Mouse (Mus musculus) 416B (cell line): Measurements from ENCODE around the gene Vmn1r29.
"Not testable (repeated sequence)": the region's sequence is repeated elsewhere in the genome, so short reads cannot be mapped to it uniquely, and the experiment has no call there.

ENCODE experiments used
- DNase-seq: peaks from one replicate; pipeline ENCODE4 v3.0.0; 2011; ENCODE audit warnings: low read depth

The Vmn1r29 gene

DNA sequence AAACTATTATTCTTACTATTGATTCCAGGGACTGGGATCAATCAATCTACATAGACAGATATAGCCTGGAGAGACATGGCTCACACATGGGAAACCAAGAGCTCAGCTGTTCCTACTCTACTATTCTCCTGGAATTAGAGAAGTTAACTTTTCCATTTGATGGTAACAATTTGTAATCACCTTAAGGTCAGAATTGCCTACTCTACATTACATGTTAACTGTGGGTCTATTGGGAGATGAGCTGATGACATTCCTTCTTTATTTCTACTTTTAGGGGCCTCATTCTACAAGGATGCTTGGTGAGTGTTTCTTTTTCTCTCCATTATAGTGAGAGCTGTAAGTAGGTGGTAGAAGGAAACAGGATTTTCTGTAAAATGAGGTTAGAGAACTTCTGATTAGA, at the start of gene Vmn1r29:
Gene Vmn1r29, plus strand, starts transcription at position 301 of the 400 bp plus-strand sequence.
- no peak for DNase-seq

DNA sequence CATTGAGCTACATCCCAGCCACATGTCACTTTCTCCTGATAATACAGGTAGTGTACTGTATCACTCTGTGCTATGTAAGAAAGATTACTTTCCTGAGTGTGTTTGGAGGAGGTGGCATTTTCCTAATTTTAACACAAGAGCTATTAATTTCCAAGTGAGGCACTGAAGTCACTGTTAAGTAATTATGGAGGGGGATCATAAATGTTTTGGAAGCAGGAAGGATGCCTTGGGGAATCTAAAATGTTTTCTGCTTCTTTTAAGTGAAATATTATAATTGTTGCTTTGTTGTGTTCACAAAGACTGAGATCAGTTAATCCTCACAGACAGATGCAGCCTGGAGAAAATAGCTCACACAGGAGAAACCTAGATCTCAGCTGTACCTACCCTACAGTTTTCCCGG, 39.6 kb upstream of the Vmn1r29 start, which contains the start of gene Vmn1r28:
Gene Vmn1r28, plus strand, starts transcription at position 301 of the 400 bp plus-strand sequence.
- no peak for DNase-seq

DNA sequence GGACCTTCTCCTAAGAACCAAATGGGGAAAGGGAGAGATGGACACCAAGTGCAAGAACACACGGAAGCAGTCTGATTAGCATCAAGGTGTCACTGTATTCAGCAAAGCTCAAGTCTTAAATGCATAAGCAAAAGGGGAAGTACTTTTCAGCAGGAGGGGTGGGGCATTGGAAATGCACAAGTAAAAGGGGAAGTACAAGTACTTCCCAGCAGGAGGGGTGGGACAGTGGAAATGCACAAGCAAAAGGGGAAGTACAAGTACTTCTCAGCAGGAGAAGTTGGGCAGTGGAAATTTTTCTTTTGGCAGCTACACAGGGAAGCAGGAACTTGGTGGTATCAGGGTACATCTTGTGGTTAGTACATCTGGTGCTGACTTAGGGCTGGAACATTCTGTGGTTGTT, 21.7 kb upstream of the Vmn1r29 start:
- DNase-seq, result peak; percentile 67

DNA sequence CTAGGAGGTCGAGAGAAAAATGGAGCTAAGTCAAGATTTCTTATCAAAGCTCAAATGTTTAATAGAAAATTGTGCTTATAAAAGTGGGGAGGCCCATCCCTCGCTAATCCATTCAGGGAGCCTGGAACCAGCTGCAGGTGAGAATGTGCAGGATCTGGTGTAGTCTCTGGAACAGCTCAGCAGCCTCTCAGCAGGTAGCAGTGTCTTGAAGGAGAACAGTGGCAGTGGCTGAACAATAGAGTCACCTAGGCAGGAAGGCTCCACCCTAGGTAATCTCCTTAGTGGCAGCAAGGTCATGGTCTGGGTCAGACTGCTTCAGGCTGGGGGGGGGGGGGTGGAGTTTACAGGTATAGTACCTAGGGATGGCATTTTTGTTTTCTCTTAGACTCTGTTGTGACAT, 9.1 kb upstream of the Vmn1r29 start:
- no peak for DNase-seq

DNA sequence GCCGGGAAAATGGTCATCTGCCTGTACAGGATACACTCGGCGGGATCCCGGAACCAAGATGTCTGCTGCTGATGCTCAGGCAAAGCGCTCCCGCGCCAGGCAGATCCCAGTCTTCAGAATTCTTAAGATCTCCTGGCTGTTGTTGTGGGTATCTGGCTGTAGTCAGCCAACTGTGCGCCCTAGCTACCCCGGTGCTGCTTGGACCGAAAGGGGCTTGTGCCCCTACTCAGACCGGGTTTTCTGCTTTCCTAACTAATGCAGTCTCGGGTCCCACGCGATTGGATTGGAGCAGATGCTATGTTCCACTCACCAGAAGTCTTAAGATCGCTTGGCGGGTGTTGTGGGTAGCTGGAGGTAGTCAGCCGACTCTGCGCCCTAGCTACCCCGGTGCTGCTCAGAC, 2.8 kb upstream of the Vmn1r29 start:
- not testable (repeated sequence) for DNase-seq

DNA sequence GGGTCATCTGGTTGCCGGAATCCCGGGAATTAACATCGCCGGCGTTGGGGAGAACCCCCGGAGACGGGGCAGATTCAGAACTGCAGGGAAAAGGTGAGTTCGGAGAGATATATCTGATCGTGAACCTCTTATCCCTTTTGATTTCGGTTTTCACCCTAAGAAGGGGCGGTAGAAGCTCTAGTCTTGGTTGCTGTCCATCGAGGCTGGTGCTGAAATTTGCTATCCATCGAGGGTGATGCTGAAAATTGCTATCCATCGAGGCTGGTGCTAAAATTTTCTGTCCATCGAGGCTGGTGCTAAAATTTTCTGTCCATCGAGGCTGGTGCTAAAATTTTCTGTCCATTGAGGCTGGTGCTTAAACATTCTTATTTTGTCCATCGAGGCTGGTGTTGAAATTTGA, 29.3 kb downstream of the Vmn1r29 start:
- not testable (repeated sequence) for DNase-seq
